Mouse (Mus musculus) kidney, postnatal 14 days (tissue): ENCODE data around the gene Edar.
"Not testable (repeated sequence)": the region's sequence is repeated elsewhere in the genome, so short reads cannot be mapped to it uniquely, and the experiment has no call there.

ENCODE experiments used
- DNase-seq: peaks from one replicate; pipeline ENCODE4 v3.0.0; 2022; ENCODE audit warnings: mixed read lengths

Edar gene

DNA sequence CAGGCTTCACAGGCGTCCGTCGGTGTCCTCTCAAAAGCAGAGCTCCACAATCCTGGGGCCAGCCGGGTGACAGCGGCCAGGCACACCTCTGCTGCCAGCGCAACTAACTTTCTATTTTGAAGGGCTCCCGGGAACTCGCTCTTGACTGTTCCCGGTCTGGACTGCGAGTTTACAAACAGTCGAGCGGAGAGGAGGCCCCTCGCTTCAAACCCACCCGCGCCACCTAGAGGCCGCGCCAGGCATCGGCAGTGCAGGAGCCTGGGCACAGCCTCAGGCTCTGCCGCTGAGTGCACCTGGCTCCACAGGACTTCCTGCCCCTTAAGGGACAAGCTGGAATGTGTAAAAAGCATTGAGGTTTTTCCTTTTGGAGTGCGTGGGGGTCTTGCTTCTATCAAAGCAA, at the start of gene Edar:
Gene Edar, minus strand, starts transcription at position 122 of the 400 bp plus-strand sequence.
- DNase-seq: peak; percentile 84

- not testable (repeated sequence) for DNase-seq
Observed at GRCm38 (mm10) chr10:58718110-58718509, 42.7 kb upstream of the Edar start, which contains the start of gene Gm17542. TSS of gene Gm17542 (minus strand) at chr10:58718210.

DNA sequence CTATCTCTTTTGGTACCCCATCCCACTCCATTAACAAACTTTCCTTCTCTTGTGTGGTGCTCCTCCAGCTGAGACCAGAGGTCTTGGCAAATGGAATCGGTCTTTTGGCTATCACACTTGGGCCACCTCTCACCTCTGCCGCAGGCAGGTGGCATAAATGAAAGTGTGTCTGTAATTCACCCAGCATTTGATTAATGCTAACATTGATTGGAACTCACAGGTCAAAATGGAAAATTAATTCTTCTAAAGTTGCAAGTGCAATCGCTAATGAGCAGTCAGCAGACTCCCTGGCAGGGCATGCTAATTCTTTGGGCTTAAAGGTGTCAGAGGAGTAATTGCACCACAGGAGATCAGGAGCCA, 39.3 kb upstream of the Edar start:
- no peak for DNase-seq

DNA sequence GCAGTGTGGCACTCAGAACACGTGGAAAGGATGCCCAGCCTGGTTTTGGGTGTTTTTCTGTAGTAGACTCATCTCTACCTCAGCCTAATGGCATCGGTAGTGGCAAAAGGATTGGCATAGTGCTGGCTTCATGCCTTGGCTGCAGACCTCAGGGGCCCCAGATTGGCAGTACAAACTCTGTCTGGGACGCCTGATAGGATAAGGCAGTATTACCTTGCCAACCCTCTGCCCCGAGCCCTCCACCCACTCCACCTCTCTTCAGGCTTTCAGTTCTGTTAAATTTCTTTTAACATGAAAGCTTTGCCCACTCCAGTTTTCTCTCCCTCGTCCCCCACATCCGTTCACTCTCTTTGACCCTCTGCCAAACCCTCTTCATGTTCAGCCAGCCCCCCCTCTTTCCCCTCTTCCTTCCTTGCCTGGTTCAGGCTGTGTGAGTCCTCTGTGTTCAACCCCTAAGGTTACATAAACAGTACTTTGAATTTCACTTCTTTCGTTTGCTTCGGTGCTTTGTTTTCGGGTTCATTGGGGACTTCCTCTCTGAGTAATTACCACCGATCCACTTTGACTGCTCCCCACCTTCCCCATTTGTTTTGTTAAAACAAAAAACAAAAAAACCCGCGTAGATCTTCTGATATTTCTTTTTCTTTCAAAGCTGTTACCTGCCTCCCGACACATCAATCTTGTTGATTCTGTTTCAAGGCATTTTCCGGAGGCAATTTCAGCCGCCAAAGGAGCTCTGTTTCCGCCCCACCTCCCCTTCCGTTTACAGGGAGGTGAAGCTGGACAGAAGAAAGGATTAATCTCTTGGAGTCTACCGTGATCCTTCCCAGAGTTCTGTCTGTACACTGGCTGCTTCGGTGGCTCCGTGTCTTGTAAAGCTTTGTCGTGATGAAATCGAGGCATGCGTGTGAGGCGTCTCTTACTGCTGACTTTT, 38.7 kb upstream of the Edar start:
- peak; percentile 8 for DNase-seq

GRCm38 (mm10) chr10:58713225-58713624, 37.8 kb upstream of the Edar start:
- no peak for DNase-seq

- no peak for DNase-seq
Observed at GRCm38 (mm10) chr10:58709021-58709420, 33.6 kb upstream of the Edar start.

- DNase-seq: no peak
Observed at GRCm38 (mm10) chr10:58700578-58700977, 25.1 kb upstream of the Edar start.

- no peak for DNase-seq
Observed at GRCm38 (mm10) chr10:58700160-58700559, 24.7 kb upstream of the Edar start.

GRCm38 (mm10) chr10:58698955-58699354, 23.5 kb upstream of the Edar start:
- no peak for DNase-seq

DNA sequence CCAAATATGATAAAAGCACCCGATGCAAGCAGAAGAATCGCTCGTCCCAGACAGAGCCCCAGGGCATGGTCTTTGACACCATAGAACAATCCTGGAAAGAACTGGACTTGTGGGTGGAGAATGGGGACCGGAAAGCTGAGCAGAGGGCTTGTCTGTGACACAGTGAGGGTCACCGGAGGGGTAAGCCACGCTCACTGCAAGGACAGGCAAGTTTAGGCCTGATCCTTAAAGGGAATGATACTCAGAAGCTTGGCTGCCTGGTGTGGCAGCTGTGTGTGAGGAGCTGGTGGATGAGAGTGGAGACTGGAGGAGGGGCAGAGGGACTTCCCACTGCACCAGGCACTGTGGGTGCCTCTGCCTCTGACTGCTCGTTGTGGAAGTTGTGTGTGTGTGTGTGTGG, 15.6 kb upstream of the Edar start:
- no peak for DNase-seq

GRCm38 (mm10) chr10:58679298-58679697, 3.8 kb upstream of the Edar start:
- no peak for DNase-seq

- peak; percentile 81 for DNase-seq
Observed at GRCm38 (mm10) chr10:58673278-58674061, 2.0 kb downstream of the Edar start.

- DNase-seq: no peak
Observed at GRCm38 (mm10) chr10:58672557-58673277, 2.7 kb downstream of the Edar start.

DNA sequence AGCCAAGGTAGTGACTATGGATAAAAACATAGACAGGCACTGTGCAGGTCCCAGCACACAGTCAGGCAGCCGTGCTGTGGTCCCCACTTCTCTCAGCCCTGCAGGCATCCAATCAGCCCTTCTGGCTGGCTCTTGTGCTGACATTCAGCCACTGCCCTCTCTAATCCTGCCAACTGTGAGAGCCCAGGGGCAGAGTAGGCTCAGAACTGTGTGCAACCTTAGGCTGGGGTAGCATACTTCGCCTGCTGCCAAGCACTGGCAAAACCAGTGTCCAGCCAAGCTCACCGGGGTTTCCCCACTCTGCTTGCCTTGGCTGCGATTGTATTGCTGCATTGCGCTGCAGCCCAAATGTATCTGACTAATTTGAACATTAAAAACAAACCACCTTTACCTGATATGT, 11.6 kb downstream of the Edar start:
- DNase-seq: peak; percentile 24

DNA sequence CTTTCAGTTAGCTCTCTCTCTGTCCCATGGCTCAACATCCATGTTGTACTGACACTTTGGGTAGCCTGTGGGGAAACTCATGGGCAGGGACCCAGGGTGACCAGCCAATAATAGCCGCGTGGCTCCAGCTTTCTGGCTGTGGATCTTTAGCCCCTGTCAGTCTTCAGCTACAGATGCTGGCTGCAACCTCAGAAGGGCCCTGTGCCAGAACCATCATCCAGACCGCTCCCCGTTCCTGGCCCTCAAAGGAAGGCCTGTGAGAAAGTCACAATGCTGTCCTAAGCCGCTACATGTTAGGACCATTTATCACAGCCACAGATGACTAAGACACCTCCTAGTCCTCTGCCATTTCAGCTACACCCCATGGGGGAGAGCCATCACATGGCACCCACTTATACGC, 12.0 kb downstream of the Edar start:
- no peak for DNase-seq

GRCm38 (mm10) chr10:58659268-58659986, 16.0 kb downstream of the Edar start:
- DNase-seq: no peak

DNA sequence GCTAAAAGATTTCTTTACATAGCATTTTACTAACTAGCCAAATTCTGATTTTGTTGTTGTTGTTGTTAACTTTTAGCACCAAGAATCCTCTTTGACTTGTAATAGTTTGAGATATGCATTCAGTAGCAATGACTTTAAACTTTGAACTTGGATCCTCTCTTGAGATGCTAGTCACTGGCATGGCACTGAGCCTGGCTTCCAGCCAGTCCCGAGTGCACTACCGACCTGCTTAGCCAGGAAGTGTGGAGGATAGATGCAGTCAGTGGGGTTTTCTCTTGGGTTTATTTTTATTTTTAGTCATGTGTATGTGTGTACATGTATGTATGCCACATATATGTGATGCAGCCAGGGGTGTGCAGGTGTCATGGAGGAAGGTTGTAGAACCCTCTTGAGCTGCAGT, 17.7 kb downstream of the Edar start:
- DNase-seq: peak; percentile 55

DNA sequence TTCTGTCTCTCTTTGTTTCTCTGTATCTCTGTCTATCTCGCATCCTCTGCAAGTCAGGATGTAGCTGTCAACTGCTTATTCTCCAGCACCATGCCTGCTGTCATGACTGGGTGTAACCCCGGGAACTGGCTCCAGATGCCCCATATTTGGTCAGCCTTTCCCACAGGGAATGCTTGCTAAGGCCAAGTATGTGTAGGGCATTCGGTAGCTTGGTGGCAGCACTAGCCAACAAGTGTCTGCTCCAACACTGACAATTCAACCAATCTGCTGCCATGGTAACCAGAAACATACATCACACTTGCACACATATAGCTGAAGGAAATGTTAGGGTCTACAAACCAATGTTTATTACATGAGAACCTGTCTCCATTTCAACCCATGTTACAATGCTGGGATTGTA, 21.8 kb downstream of the Edar start:
- DNase-seq: no peak

DNA sequence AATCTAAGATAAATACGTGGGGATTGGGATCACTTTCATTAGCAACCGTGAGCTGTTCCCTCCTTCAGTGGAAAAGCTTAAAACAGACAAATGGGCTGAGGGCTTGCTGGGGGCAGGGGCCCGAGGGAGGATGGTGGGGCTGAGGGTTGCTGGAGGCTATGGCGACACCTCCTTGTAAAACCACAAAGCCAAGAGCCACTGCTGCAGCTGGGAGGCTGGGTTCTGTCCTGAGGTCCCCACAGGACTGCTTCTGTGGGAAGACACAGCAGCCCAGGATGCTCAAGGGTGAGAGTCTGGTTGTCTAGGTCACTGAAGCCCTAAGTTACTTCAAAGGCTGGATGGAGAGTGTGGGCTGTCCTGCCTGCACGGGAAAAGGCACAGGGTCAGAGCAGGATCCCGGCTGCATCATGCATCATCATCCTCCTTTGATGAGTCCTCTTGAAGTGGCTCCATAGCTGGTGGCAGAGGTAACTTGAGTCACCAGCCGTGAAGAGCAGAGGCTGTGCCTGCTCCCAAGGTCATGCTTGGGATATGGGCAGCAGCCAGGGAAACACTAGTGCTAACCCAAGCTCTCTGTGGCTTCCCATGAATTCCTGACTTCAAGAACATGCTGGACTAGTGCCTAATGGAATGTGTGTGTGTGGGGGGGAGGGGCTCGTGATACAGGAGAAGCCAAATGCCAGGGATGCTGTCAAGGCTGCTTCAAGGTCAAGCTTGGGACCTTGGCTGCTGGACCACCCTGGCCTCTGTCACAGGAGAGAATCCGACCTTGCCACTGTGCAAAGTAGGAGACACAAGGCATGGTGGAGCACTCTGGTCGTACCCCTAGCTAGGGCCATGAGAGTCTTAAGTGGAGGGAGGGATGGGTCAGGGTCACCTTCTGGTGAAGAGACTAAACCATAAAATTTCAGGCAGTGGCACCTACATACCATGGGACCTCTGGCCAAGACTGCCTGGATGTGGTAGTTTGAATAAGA, 22.7 kb downstream of the Edar start:
- peak; percentile 46 for DNase-seq

DNA sequence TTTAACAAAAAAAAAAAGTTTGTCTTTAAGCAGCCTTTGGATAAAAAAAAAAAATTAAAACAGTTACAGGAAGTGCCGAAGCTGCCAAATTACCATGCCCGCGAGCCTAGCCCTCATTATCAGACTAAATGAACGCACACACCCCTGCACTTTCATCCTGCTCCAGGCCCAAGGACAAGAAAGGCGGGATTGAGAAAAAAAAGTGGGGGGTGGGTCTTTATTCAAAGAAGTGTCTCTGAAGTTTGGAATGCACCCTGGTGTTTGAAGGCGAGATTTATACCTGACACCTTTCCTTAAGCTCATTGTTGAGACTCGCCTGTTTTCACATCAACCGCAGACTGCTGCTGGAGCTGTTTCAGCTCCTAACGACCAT, 23.4 kb downstream of the Edar start:
- DNase-seq: peak; percentile 10
